Mouse (Mus musculus): ENCODE data around the gene Fbxl8. TPM values are rescaled to one million over a fixed set of nuclear protein-coding genes. Genes with fewer than 3 reads are reported as not detected.
A peak's percentile ranks its signal among the peaks of the same experiment; 100 is the strongest.

Fbxl8 gene
- total and polyA plus RNA-seq, 3 experiments = 5.2 to 10.5 (median 5.9) TPM

DNA sequence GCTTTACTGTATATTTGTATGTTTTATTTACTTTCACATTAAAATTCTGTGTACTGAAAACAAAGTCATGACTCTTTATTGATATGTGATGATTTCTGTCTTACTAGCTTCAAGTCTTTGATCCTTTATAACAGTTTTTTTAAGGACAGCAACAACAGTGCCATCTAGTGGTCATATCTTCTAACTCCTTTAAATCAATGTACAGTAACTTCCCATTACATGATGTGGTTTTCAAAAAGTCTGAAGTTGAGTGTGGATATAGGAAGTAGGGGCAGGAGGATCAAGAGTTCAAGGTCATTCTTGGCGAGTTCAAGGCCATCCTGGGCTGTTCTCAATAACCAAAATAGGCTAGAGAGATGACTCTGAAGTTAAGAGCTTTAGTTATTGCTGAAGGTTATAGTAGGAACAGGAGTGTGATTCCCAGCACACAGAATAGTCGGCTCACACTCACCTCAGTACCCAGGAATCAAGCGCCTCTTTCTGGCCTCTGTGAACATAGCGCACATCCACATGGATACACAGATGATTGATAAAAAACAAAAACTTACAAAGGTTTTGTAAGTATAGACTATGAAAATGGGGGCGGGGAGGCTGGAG, 46.4 kb upstream of the Fbxl8 start (continued):
- TF ChIP-seq POLR2AphosphoS2 (IDR thresholded peaks at IDR 0.05; ENCODE audit: low read depth, low read length) (no peak), CTCF (conservative IDR thresholded peaks at IDR 0.05 in 1 of 2, IDR thresholded peaks at IDR 0.05 in 1 of 2; ENCODE audit: low read depth in 2 of 2, low read length in 2 of 2) (peak; percentile 45 to 77; a peak in 3 of 4 replicates), USF2 (conservative IDR thresholded peaks at IDR 0.05; ENCODE audit: low read depth, low read length) (no peak)

- no peak overlapping the region for H3K27ac ChIP-seq (ENCODE audit: insufficient read depth, low read depth)
- no peak overlapping the region for H3K9ac ChIP-seq (ENCODE audit: insufficient read depth, low read depth)
- in situ Hi-C loops (cut with MboI; ENCODE audit: low pct_ligation_motif_present, low pct_unique_long_range_greater_than_20kb, low sequenced_read_pairs) = no loop called here
- peaks cover 0 to 9% of the 10 kb centered on the region in 2 experiments for H3K36me3 ChIP-seq (replicated peaks in 1 of 2; ENCODE audit: control insufficient read depth in 1 of 2, insufficient read depth in 1 of 2, low read length in 1 of 2)
- peaks cover 18% of the 10 kb centered on the region for H3K79me2 ChIP-seq (replicated peaks; ENCODE audit: control insufficient read depth, extremely low read depth, insufficient read depth, poor library complexity, severe bottlenecking)
- no peak for TF ChIP-seq HCFC1 (IDR thresholded peaks at IDR 0.05; ENCODE audit: low read depth, low read length)
- TF ChIP-seq ZC3H11A (IDR thresholded peaks at IDR 0.05; ENCODE audit: low read depth, low read length) = no peak
- TF ChIP-seq JUND (conservative IDR thresholded peaks at IDR 0.05; ENCODE audit: low read depth, low read length) = no peak
- TF ChIP-seq KAT2A (IDR thresholded peaks at IDR 0.05; ENCODE audit: insufficient replicate concordance, low read length) = no peak
- TF ChIP-seq CHD1 (IDR thresholded peaks at IDR 0.05; ENCODE audit: low read depth, low read length) = no peak
- TF ChIP-seq EP300 (IDR thresholded peaks at IDR 0.05; ENCODE audit: low read length) = no peak
- H3K9me3 ChIP-seq (replicated peaks; ENCODE audit: low read length) = no peaks in the 10 kb centered on the region
- H3K4me1 ChIP-seq (ENCODE audit: control insufficient read depth in 1 of 2, insufficient read depth in 2 of 2) = peaks cover 3 to 20% of the 10 kb centered on the region in 2 experiments; a peak in 3 of 4 replicates
- H3K4me3 ChIP-seq (replicated peaks in 1 of 3; ENCODE audit: low read depth in 2 of 3, low read length in 2 of 3, poor library complexity in 1 of 3) = no peak overlapping the region
- dilution Hi-C loops (cut with MboI; ENCODE audit: extremely low pct_ligation_motif_present, extremely low pct_unique_long_range_greater_than_20kb, low sequenced_read_pairs) = no loop called here
- no peaks in the 10 kb centered on the region for H3K27me3 ChIP-seq (replicated peaks)
- no peak overlapping the region for H3K4me2 ChIP-seq (ENCODE audit: insufficient read depth, low read depth, poor library complexity, severe bottlenecking)
- DNase-seq (ENCODE audit: extremely low read depth) = no peak
These were observed 40.6 kb upstream of the Fbxl8 start for GRCm38 (mm10) chr8:105223850-105224249.

DNA sequence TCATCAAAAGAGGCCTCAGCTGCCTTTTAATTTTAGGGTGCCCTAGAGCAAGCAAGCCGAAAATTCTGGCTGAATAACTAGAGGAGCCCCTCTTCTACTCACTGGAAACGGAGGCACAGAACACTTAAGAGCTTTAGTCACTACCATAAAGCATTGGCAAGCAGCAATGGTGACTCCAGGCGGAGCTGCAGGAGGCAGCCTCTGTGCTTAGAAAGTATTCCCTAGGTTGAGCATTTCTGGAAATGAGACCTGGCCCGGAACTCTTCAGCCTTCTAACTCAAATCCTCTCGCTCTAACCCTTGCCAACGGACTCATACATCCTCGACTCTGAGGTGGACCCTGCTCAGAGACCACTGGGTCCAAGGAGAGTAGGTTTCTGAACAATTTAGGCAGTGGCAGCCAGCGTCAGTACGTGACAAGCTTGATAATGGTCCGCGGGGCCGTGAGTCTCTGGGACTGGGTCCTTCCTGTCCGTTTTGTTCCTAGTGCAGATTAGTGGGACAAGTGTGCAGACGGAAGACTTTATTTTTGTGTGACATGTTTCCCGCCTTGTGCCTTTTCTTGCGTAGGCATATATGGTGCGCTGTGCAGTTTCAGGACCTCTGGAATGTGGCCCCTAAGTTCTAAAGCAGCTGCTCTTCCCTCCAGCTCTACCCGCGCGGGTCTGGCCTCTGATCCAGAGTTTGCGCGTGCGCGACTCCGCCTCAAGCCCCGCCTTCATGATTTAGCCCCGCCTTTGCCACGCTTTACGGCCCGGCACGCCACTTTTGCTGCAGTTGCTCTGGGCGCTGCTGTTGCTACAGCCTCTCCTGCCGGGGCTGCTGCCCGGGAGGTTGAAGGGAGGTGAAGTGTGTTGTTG, 39.8 kb upstream of the Fbxl8 start, which contains the start of gene D230025D16Rik:
D230025D16Rik (plus strand) TSS at position 733 of the 859 bp plus-strand sequence.
- TF ChIP-seq KAT2A (IDR thresholded peaks at IDR 0.05; ENCODE audit: insufficient replicate concordance, low read length) (peak; percentile 88; the same call in 1 of the 2 replicates), MAX (IDR thresholded peaks at IDR 0.05; ENCODE audit: low read length) (peak; percentile 53; the same call in 1 of the 2 replicates), ZMIZ1 (IDR thresholded peaks at IDR 0.05; ENCODE audit: low read depth, low read length) (peak; percentile 81), ELF1 (IDR thresholded peaks at IDR 0.05; ENCODE audit: low read depth, low read length) (peak; percentile 55; the same call in 1 of the 2 replicates), TBP (conservative IDR thresholded peaks at IDR 0.05; ENCODE audit: low read depth, low read length) (peak; percentile 83), NRF1 (IDR thresholded peaks at IDR 0.05; ENCODE audit: low read depth, low read length) (peak; percentile 91), CHD1 (IDR thresholded peaks at IDR 0.05; ENCODE audit: low read depth, low read length) (no peak), BHLHE40 (IDR thresholded peaks at IDR 0.05; ENCODE audit: low read depth, low read length) (no peak), HCFC1 (IDR thresholded peaks at IDR 0.05; ENCODE audit: low read depth, low read length) (peak; percentile 87), MEF2A (IDR thresholded peaks at IDR 0.05; ENCODE audit: borderline replicate concordance, low read depth, low read length) (0 out of 2 replicates have a peak, but pooled peaks have one; percentile 20), SIN3A (IDR thresholded peaks at IDR 0.05; ENCODE audit: low read length) (no peak; the same call in 1 of the 2 replicates), GABPA (IDR thresholded peaks at IDR 0.05; ENCODE audit: insufficient replicate concordance, low read depth, low read length) (peak; percentile 16; the same call in 1 of the 2 replicates), ZC3H11A (IDR thresholded peaks at IDR 0.05; ENCODE audit: low read depth, low read length) (no peak), POLR2A (IDR thresholded peaks at IDR 0.05; ENCODE audit: low read depth, low read length) (peak; percentile 99), USF2 (conservative IDR thresholded peaks at IDR 0.05; ENCODE audit: low read depth, low read length) (no peak), SMC3 (IDR thresholded peaks at IDR 0.05; ENCODE audit: low read depth, low read length) (peak; percentile 16), TCF12 (IDR thresholded peaks at IDR 0.05; ENCODE audit: low read depth, low read length) (peak; percentile 92), POLR2AphosphoS2 (IDR thresholded peaks at IDR 0.05; ENCODE audit: low read depth, low read length) (peak; percentile 94; the same call in 1 of the 2 replicates), E2F4 (IDR thresholded peaks at IDR 0.05; ENCODE audit: insufficient replicate concordance, low read depth, low read length) (no peak), RCOR1 (conservative IDR thresholded peaks at IDR 0.05; ENCODE audit: low read depth, low read length) (no peak), NELFE (IDR thresholded peaks at IDR 0.05; ENCODE audit: low read depth, low read length) (peak; percentile 96), MXI1 (IDR thresholded peaks at IDR 0.05; ENCODE audit: low read depth, low read length) (peak; percentile 89), IRF4 (IDR thresholded peaks at IDR 0.05; ENCODE audit: low read depth, low read length) (peak; percentile 47; the same call in 1 of the 2 replicates)
- Histone ChIP-seq H3K79me2 (replicated peaks; ENCODE audit: control insufficient read depth, extremely low read depth, insufficient read depth, poor library complexity, severe bottlenecking) (peaks cover 21% of the 10 kb centered on the region), H3K27ac (ENCODE audit: insufficient read depth, low read depth) (peak within 1 kb of the TSS; percentile 61), H3K27me3 (replicated peaks) (no peaks in the 10 kb centered on the region), H3K4me3 (replicated peaks in 1 of 3; ENCODE audit: low read depth in 2 of 3, low read length in 2 of 3, poor library complexity in 1 of 3) (peak within 1 kb of the TSS; percentile 83 to 99 (median 97)), H3K9ac (ENCODE audit: insufficient read depth, low read depth) (peak within 1 kb of the TSS; percentile 88), H3K9me3 (replicated peaks; ENCODE audit: low read length) (no peaks in the 10 kb centered on the region), H3K4me1 (ENCODE audit: control insufficient read depth in 1 of 2, insufficient read depth in 2 of 2) (peaks cover 3 to 20% of the 10 kb centered on the region in 2 experiments; a peak in 3 of 4 replicates), H3K4me2 (ENCODE audit: insufficient read depth, low read depth, poor library complexity, severe bottlenecking) (peak within 1 kb of the TSS; percentile 78), H3K36me3 (replicated peaks in 1 of 2; ENCODE audit: control insufficient read depth in 1 of 2, insufficient read depth in 1 of 2, low read length in 1 of 2) (peaks cover 0 to 9% of the 10 kb centered on the region in 2 experiments)
- dilution Hi-C loops (cut with MboI; ENCODE audit: extremely low pct_ligation_motif_present, extremely low pct_unique_long_range_greater_than_20kb, low sequenced_read_pairs) = no loop called here
- DNase-seq (ENCODE audit: extremely low read depth) = peak; percentile 91
- in situ Hi-C loops (cut with MboI; ENCODE audit: low pct_ligation_motif_present, low pct_unique_long_range_greater_than_20kb, low sequenced_read_pairs) = loop anchor here (5.0 kb wide), 1 partner anchor 77 kb away; no protein-coding TSS in a partner anchor

Data from CH12.LX (cell line).